Mouse (Mus musculus): Measurements from ENCODE around the gene Fbxo41. TPM values are rescaled to one million over a fixed set of nuclear protein-coding genes. Genes with fewer than 3 reads are reported as not detected.
"Not testable (repeated sequence)": the region's sequence is repeated elsewhere in the genome, so short reads cannot be mapped to it uniquely, and the experiment has no call there.

Fbxo41 gene
- polyA plus RNA-seq, 1 experiment from 2014 or later, result 0.03 TPM

- Histone ChIP-seq H3K9me3 (replicated peaks) (no peaks in the 10 kb centered on the region), H3K36me3 (peaks cover 44% of the 10 kb centered on the region), H3K27me3 (peaks cover 9% of the 10 kb centered on the region; the same call in 1 of the 2 replicates), H3K4me2 (no peak overlapping the region), H3K27ac (no peak overlapping the region), H3K4me3 (no peak overlapping the region), H3K4me1 (replicated peaks) (no peaks in the 10 kb centered on the region), H3K9ac (no peak overlapping the region)
- 68% methylated on average over 5 of the region's 5 CpGs for WGBS
- no peak for ATAC-seq (replicated peaks; ENCODE audit: insufficient number of reproducible peaks, insufficient read depth, low FRiP score, low read depth)
Measured at GRCm38 (mm10) chr6:85469660-85470430, 32.9 kb downstream of the Fbxo41 start.

- no peak for ATAC-seq (replicated peaks; ENCODE audit: insufficient number of reproducible peaks, insufficient read depth, low FRiP score, low read depth)
Measured at GRCm38 (mm10) chr6:85465381-85465780, 37.4 kb downstream of the Fbxo41 start.

GRCm38 (mm10) chr6:85459621-85460020, 43.2 kb downstream of the Fbxo41 start:
- Histone ChIP-seq H3K9ac (no peak overlapping the region), H3K4me1 (replicated peaks) (peaks cover 10% of the 10 kb centered on the region; the same call in 1 of the 2 replicates), H3K36me3 (peaks cover 53% of the 10 kb centered on the region), H3K27me3 (no peaks in the 10 kb centered on the region), H3K4me2 (no peak overlapping the region), H3K9me3 (replicated peaks) (no peaks in the 10 kb centered on the region), H3K27ac (no peak overlapping the region), H3K4me3 (no peak overlapping the region)
- no peak for ATAC-seq (replicated peaks; ENCODE audit: insufficient number of reproducible peaks, insufficient read depth, low FRiP score, low read depth)
- 93% methylated on average over 2 of the region's 2 CpGs for WGBS

More at GRCm38 (mm10) chr6:85465381-85465780, 37.4 kb downstream of the Fbxo41 start:
- Histone ChIP-seq H3K9me3 (replicated peaks) (no peaks in the 10 kb centered on the region), H3K4me1 (replicated peaks) (no peaks in the 10 kb centered on the region), H3K27me3 (no peaks in the 10 kb centered on the region), H3K9ac (no peak overlapping the region), H3K27ac (no peak overlapping the region), H3K4me2 (no peak overlapping the region), H3K36me3 (peaks cover 88% of the 10 kb centered on the region), H3K4me3 (no peak overlapping the region)

GRCm38 (mm10) chr6:85452816-85453215, 50.0 kb downstream of the Fbxo41 start:
- Histone ChIP-seq H3K27ac (peak overlapping the region; percentile 86; the same call in 1 of the 2 replicates), H3K27me3 (no peaks in the 10 kb centered on the region), H3K9ac (peak overlapping the region; percentile 77), H3K4me2 (peak overlapping the region; percentile 97), H3K9me3 (replicated peaks) (no peaks in the 10 kb centered on the region), H3K36me3 (no peaks in the 10 kb centered on the region), H3K4me3 (peak overlapping the region; percentile 65), H3K4me1 (replicated peaks) (peaks cover 35% of the 10 kb centered on the region)
- 4% methylated on average over 7 of the region's 7 CpGs for WGBS
- ATAC-seq (replicated peaks; ENCODE audit: insufficient number of reproducible peaks, insufficient read depth, low FRiP score, low read depth), result no peak

GRCm38 (mm10) chr6:85452411-85452665, 50.5 kb downstream of the Fbxo41 start:
- no peak for ATAC-seq (replicated peaks; ENCODE audit: insufficient number of reproducible peaks, insufficient read depth, low FRiP score, low read depth)
- Histone ChIP-seq H3K4me1 (replicated peaks) (peaks cover 35% of the 10 kb centered on the region), H3K9me3 (replicated peaks) (no peaks in the 10 kb centered on the region), H3K9ac (peak overlapping the region; percentile 77), H3K27ac (peak overlapping the region; percentile 86), H3K4me3 (peak overlapping the region; percentile 65), H3K4me2 (peak overlapping the region; percentile 97), H3K36me3 (peaks cover 4% of the 10 kb centered on the region; the same call in 1 of the 2 replicates), H3K27me3 (no peaks in the 10 kb centered on the region)
- WGBS, result under 1% methylated on average over 15 of the region's 15 CpGs

- Histone ChIP-seq H3K4me2 (peak within 1 kb of the TSS; percentile 97), H3K4me1 (replicated peaks) (peaks cover 35% of the 10 kb centered on the region), H3K4me3 (peak within 1 kb of the TSS; percentile 65), H3K27ac (peak within 1 kb of the TSS; percentile 86), H3K36me3 (peaks cover 9% of the 10 kb centered on the region; the same call in 1 of the 2 replicates), H3K9me3 (replicated peaks) (no peaks in the 10 kb centered on the region), H3K9ac (peak within 1 kb of the TSS; percentile 81), H3K27me3 (no peaks in the 10 kb centered on the region)
- under 1% methylated on average over 54 of the region's 54 CpGs for WGBS
- ATAC-seq (replicated peaks; ENCODE audit: insufficient number of reproducible peaks, insufficient read depth, low FRiP score, low read depth), result peak; percentile 89
Measured at GRCm38 (mm10) chr6:85451664-85452410, 51.0 kb downstream of the Fbxo41 start, which contains the start of gene Pradc1. Gene Pradc1 (minus strand): TSS chr6:85451970.

GRCm38 (mm10) chr6:85450697-85451663, 51.8 kb downstream of the Fbxo41 start, which contains the start of gene Cct7:
Gene Cct7 (plus strand): TSS chr6:85451514.
- peak within 1 kb of the TSS; percentile 97 for H3K4me2 ChIP-seq
- H3K4me3 ChIP-seq, result peak within 1 kb of the TSS; percentile 65
- peak within 1 kb of the TSS; percentile 86 for H3K27ac ChIP-seq
- no peaks in the 10 kb centered on the region for H3K9me3 ChIP-seq (replicated peaks)
- ATAC-seq (replicated peaks; ENCODE audit: insufficient number of reproducible peaks, insufficient read depth, low FRiP score, low read depth), result peak; percentile 93
- H3K4me1 ChIP-seq (replicated peaks), result peaks cover 30% of the 10 kb centered on the region
- H3K27me3 ChIP-seq, result no peaks in the 10 kb centered on the region
- WGBS, result under 1% methylated on average over 82 of the region's 96 CpGs
- peak within 1 kb of the TSS; percentile 81 for H3K9ac ChIP-seq
- H3K36me3 ChIP-seq, result peaks cover 17% of the 10 kb centered on the region; the same call in 1 of the 2 replicates

GRCm38 (mm10) chr6:85450140-85450539, 52.7 kb downstream of the Fbxo41 start:
- Histone ChIP-seq H3K36me3 (peaks cover 26% of the 10 kb centered on the region; the same call in 1 of the 2 replicates), H3K4me2 (peak overlapping the region; percentile 97), H3K4me3 (peak overlapping the region; percentile 65), H3K4me1 (replicated peaks) (peaks cover 28% of the 10 kb centered on the region), H3K9ac (peak overlapping the region; percentile 81)
- ATAC-seq (replicated peaks; ENCODE audit: insufficient number of reproducible peaks, insufficient read depth, low FRiP score, low read depth); H3K27ac ChIP-seq; H3K9me3 ChIP-seq (replicated peaks); H3K27me3 ChIP-seq: not testable (repeated sequence)
- WGBS, result 53% methylated on average over 1 of the region's 1 CpGs

GRCm38 (mm10) chr6:85447351-85447750, 55.4 kb downstream of the Fbxo41 start:
- no peak overlapping the region for H3K9ac ChIP-seq
- no peaks in the 10 kb centered on the region for H3K9me3 ChIP-seq (replicated peaks)
- ATAC-seq (replicated peaks; ENCODE audit: insufficient number of reproducible peaks, insufficient read depth, low FRiP score, low read depth), result no peak
- H3K4me1 ChIP-seq (replicated peaks), result peaks cover 8% of the 10 kb centered on the region; the same call in 1 of the 2 replicates
- H3K4me2 ChIP-seq, result no peak overlapping the region
- H3K36me3 ChIP-seq, result peaks cover 32% of the 10 kb centered on the region; the same call in 1 of the 2 replicates
- H3K4me3 ChIP-seq, result no peak overlapping the region
- WGBS, result 84% methylated on average over 6 of the region's 6 CpGs
- no peaks in the 10 kb centered on the region for H3K27me3 ChIP-seq
- H3K27ac ChIP-seq, result no peak overlapping the region

GRCm38 (mm10) chr6:85445286-85445685, 57.5 kb downstream of the Fbxo41 start:
- ATAC-seq (replicated peaks; ENCODE audit: insufficient number of reproducible peaks, insufficient read depth, low FRiP score, low read depth), result no peak
- H3K27ac ChIP-seq, result no peak overlapping the region
- 85% methylated on average over 5 of the region's 5 CpGs for WGBS
- H3K4me2 ChIP-seq, result no peak overlapping the region
- no peaks in the 10 kb centered on the region for H3K9me3 ChIP-seq (replicated peaks)
- peaks cover 45% of the 10 kb centered on the region; the same call in 1 of the 2 replicates for H3K36me3 ChIP-seq
- H3K27me3 ChIP-seq, result no peaks in the 10 kb centered on the region
- peaks cover 2% of the 10 kb centered on the region; the same call in 1 of the 2 replicates for H3K4me1 ChIP-seq (replicated peaks)
- H3K9ac ChIP-seq, result no peak overlapping the region
- H3K4me3 ChIP-seq, result no peak overlapping the region

Measured in heart, embryonic 15.5 days (tissue).